Mouse (Mus musculus): ENCODE data around the gene Dyrk2.

Dyrk2 gene

GRCm38 (mm10) chr10:118846991-118847545 is 22.9 kb downstream of the Dyrk2 start:
- no peak for DNase-seq (ENCODE audit: low read depth, low spot score)

- DNase-seq (ENCODE audit: low read depth, low spot score): no peak
Measured at GRCm38 (mm10) chr10:118840598-118840997, 29.4 kb downstream of the Dyrk2 start.

- no peak for DNase-seq (ENCODE audit: low read depth, low spot score)
Measured at GRCm38 (mm10) chr10:118839343-118840141, 30.5 kb downstream of the Dyrk2 start.

- no peak for DNase-seq (ENCODE audit: low read depth, low spot score)
Measured at GRCm38 (mm10) chr10:118837636-118838035, 32.4 kb downstream of the Dyrk2 start.

- DNase-seq (ENCODE audit: low read depth, low spot score): no peak
Measured at GRCm38 (mm10) chr10:118831190-118831589, 38.8 kb downstream of the Dyrk2 start.

- no peak for DNase-seq (ENCODE audit: low read depth, low spot score)
Measured at GRCm38 (mm10) chr10:118829641-118830040, 40.4 kb downstream of the Dyrk2 start.

GRCm38 (mm10) chr10:118827116-118827515 is 42.9 kb downstream of the Dyrk2 start:
- DNase-seq (ENCODE audit: low read depth, low spot score): no peak

- DNase-seq (ENCODE audit: low read depth, low spot score): no peak
Measured at GRCm38 (mm10) chr10:118824830-118825229, 45.2 kb downstream of the Dyrk2 start.

- peak; percentile 19 for DNase-seq (ENCODE audit: low read depth, low spot score)
Measured at GRCm38 (mm10) chr10:118820901-118821300, 49.1 kb downstream of the Dyrk2 start.

- no peak for DNase-seq (ENCODE audit: low read depth, low spot score)
Measured at GRCm38 (mm10) chr10:118819846-118820245, 50.2 kb downstream of the Dyrk2 start.

GRCm38 (mm10) chr10:118817089-118817488 is 52.9 kb downstream of the Dyrk2 start:
- no peak for DNase-seq (ENCODE audit: low read depth, low spot score)

- no peak for DNase-seq (ENCODE audit: low read depth, low spot score)
Measured at GRCm38 (mm10) chr10:118811945-118812344, 58.1 kb downstream of the Dyrk2 start.

- no peak for DNase-seq (ENCODE audit: low read depth, low spot score)
Measured at GRCm38 (mm10) chr10:118810908-118811711, 58.9 kb downstream of the Dyrk2 start.

Data from embryo, embryonic 11.5 days (tissue).